Mouse (Mus musculus): ENCODE data around the gene Tshz2. TPM values are rescaled to one million over a fixed set of nuclear protein-coding genes. Genes with fewer than 3 reads are reported as not detected.
"Not testable (repeated sequence)": the region's sequence is repeated elsewhere in the genome, so short reads cannot be mapped to it uniquely, and the experiment has no call there.

Tshz2 gene
- total RNA-seq, 2 experiments from 2014 or later: 38.2 to 40.1 TPM

GRCm38 (mm10) chr2:169805545-169805944 is 172.7 kb downstream of the Tshz2 start:
- no peak for DNase-seq (ENCODE audit: low spot score in 2 of 2)

DNA sequence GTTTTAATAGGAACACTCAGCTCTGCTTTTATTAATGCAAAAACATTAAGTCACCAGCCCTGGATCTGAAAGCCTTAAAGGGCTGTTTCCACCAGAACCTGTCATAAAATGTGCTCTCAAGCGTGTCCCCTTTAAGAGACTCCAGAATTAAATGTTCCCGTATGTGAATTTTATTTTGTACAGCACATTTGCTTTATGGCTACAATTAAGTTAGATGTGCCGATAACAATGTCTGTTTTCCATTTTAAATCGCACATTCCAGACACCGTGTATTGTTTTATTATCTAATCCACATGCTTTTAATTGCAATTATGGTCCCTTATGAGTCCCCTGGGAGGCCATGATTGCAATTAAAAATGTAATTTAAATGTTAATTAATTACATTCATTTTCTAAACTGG is 178.8 kb downstream of the Tshz2 start:
- DNase-seq (ENCODE audit: low spot score in 2 of 2): no peak

- DNase-seq (ENCODE audit: low spot score in 2 of 2): no peak
Measured at GRCm38 (mm10) chr2:169812055-169812454, 179.2 kb downstream of the Tshz2 start.

DNA sequence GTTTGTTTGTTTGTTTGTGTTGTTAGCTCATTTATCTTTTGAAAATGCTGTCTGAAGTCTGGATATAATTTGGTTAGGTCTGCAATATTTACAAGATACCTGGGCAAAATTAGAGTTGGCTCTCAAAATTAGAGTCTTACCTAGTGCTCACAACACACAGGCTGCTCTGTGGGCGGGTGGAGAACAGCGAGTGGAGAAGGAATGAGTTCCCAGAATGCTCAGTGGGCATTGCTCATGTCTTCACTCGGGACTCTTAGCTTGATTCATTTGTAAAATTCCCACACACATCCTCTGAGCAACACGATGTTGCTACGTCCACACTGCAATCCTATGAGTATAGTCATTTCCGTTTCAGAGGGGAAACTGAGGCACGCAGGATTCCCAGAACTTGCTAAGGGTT is 180.1 kb downstream of the Tshz2 start:
- no peak for DNase-seq (ENCODE audit: low spot score in 2 of 2)

GRCm38 (mm10) chr2:169814351-169814750 is 181.5 kb downstream of the Tshz2 start:
- no peak for DNase-seq (ENCODE audit: low spot score in 2 of 2)

- DNase-seq (ENCODE audit: low spot score in 2 of 2): no peak
Measured at GRCm38 (mm10) chr2:169814757-169815156, 181.9 kb downstream of the Tshz2 start.

- no peak for DNase-seq (ENCODE audit: low spot score in 2 of 2)
Measured at GRCm38 (mm10) chr2:169821021-169821441, 188.2 kb downstream of the Tshz2 start.

GRCm38 (mm10) chr2:169825908-169826307 is 193.1 kb downstream of the Tshz2 start:
- DNase-seq (ENCODE audit: low spot score in 2 of 2): no peak

DNA sequence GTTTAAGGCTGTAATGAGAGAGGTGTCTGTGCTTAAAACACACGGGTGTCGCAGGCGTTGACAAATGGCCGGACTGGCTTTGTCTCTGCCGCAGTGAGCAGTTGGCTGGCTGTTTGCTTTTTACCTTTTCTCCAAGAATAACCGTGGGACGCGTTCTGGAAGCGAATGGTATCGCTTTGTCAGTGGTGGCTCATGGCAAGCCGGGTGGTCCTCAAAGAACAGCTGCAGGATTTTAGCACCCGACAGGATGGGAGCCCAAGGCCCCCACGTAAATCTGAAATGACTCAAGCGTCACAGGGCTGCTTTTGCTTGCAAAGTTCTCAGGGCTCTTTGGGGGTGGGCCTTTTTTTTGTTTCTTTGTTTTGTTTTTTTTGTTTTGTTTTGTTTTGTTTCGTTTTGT is 193.5 kb downstream of the Tshz2 start:
- no peak for DNase-seq (ENCODE audit: low spot score in 2 of 2)

- no peak for DNase-seq (ENCODE audit: low spot score in 2 of 2)
Measured at GRCm38 (mm10) chr2:169826833-169827232, 194.0 kb downstream of the Tshz2 start.

DNA sequence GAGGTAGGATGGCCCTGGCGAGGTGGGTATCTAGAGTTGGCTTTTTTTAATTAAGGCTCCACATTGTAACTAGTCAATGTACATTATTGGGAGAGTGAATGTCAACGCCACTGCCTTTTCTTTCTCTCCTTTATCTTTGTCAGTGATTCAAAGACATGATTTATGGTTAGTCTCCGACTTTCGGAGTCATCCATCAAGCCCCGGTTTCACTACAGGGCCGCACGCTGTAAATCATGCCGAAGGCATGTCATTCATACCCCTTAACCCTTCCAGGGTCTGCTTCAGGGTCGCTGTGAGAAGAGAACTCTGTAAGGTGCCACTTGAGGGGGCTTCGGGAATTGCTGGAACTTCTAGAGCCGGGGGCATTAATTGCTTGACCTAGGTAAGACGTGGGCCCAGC is 199.4 kb downstream of the Tshz2 start:
- DNase-seq (ENCODE audit: low spot score in 2 of 2): no peak

DNA sequence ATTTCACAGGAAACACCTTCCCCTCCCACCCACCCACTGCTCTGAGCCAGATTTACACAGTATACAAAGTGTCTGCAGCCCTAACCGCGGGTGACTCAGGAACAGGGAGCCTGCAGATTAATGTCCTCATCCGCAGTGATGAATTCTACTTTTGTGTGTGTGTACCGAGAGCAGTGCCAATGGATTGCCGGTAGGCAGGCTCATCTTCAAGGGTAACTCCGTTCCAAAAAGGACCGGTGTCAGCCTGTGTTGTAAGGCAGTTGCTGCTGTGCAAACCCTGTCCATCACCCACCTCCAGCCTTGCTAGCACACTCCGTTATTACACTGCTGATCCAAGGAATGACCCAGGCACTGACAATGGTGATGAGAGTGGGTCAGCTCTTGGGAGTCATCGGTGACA is 200.8 kb downstream of the Tshz2 start:
- DNase-seq (ENCODE audit: low spot score in 2 of 2): no peak

- no peak for DNase-seq (ENCODE audit: low spot score in 2 of 2)
Measured at GRCm38 (mm10) chr2:169834602-169835001, 201.8 kb downstream of the Tshz2 start.

DNA sequence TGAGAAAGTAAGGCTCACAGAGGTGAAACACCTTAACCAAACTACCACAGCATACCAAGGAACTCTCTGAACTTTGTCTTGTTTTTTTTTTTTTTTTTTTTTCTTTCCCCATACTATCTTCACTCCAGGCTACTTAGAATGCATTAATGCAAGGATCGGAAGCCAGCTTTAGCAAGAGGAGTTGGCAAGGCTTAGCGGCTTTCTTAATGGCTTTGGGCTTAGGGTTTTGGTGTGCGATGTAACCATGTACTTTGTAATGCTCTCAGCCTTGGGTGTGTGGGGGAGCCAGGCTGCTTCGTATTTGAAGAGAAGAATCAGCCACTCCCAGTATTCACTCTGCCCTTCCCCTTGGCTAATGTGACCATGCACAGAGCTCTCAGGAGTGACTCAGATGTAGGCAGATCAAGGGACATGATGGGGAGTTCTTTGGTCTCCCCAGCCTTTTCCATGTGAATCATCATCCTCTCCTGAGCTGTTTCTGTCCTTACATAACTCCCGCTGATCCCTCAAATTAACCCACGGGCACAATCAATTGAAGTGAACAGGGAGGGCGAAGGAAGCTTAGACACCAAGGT is 204.3 kb downstream of the Tshz2 start:
- DNase-seq (ENCODE audit: low spot score in 2 of 2): no peak

DNA sequence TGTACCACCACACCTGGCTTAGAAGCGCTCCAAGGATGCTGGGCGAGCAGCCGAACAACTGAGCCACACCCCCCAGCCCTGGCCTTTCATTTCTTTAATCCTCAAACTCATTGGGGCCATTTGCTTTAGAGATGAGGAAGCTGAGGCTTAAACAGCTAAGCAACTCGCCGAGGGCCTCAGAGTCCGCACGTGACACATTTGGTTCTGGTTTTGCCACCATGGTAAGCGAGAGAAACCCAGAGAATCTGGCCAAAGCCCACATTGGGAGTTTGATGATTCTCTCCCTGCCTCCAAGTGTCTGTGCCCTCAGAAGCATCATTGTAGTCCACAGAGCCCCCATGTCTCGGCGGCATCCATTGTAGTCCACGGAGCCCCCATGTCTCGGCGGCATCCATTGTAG is 205.7 kb downstream of the Tshz2 start:
- no peak for DNase-seq (ENCODE audit: low spot score in 2 of 2)

DNA sequence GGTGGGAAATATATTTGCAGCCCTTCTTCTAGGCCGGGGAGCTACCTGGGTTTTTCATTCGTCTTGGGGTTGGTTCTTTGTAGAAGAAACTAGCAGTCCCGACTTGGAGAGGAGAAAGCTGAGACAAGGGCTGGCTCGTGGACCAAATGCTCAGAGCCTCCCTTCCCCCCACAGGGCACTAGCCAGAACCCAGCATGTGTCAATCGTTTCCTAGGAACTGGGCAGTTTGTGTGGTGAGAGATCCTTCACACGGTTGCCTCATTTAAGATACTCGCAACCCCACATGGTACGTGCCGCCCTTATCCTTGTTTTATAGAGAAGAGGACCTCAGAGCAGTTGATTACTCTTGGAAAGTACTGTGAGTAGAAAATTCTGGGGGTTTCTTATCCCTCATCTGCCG is 208.6 kb downstream of the Tshz2 start:
- no peak for DNase-seq (ENCODE audit: low spot score in 2 of 2)

GRCm38 (mm10) chr2:169842494-169842893 is 209.7 kb downstream of the Tshz2 start:
- DNase-seq (ENCODE audit: low spot score in 2 of 2): no peak

DNA sequence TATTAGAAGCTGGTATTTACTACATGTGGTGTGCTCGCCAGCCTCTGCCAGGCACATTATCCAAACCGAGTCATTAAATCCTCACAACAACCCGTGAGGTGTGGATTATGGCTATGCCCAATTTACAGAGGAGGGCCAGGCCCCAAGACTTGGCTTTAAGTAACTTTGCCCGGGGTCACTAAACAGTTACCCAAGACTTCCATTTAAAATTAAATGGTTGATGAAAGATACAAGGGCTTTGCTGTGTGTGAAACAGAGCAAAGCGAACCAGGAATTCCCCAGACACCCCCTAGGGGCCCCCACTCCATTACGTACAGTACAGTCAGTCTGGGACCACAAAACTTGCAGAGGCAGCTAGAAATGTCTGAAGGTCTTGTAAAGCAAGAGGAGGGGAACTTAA is 210.7 kb downstream of the Tshz2 start:
- no peak for DNase-seq (ENCODE audit: low spot score in 2 of 2)

- DNase-seq (ENCODE audit: low spot score in 2 of 2): no peak
Measured at GRCm38 (mm10) chr2:169849077-169849476, 216.3 kb downstream of the Tshz2 start.

DNA sequence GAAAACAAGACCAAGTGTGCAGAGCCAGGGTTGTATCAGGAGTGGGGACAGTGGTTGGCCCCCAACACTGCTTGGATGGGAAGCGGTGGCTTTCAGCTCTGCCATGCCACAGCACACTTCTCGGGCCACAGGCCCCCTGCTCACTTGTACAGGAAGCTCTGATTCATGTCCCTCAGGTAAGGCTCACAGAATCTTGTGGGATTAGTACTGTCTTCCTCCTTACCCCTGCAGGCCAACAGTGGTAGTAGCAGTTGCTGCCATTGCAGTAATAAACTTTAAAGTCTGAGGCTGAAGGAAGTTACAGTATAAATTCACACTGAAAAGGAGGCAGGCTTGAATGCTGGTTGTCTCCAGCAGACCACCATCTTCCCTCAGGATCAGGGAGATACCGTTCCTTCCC is 216.7 kb downstream of the Tshz2 start:
- no peak for DNase-seq (ENCODE audit: low spot score in 2 of 2)

GRCm38 (mm10) chr2:169851606-169852005 is 218.8 kb downstream of the Tshz2 start:
- no peak for DNase-seq (ENCODE audit: low spot score in 2 of 2)

GRCm38 (mm10) chr2:169854491-169854890 is 221.7 kb downstream of the Tshz2 start:
- no peak for DNase-seq (ENCODE audit: low spot score in 2 of 2)

- not testable (repeated sequence) for DNase-seq (ENCODE audit: low spot score in 2 of 2)
Measured at GRCm38 (mm10) chr2:169857041-169857440, 224.2 kb downstream of the Tshz2 start.

All from gastrocnemius, postnatal 4 days (tissue).